Mouse (Mus musculus) lung, postnatal 0 days (tissue): ENCODE results near the gene Gsg1. TPM values are rescaled to one million over a fixed set of nuclear protein-coding genes. Genes with fewer than 3 reads are reported as not detected.

Experiments used
- ATAC-seq: fragments of 200-750 bp; cut with Nextera tagmentation; 2 replicates; pipeline ENCODE4 v1.8.0; 2017; ENCODE audit warnings: moderate library complexity
- DNase-seq: peaks from one replicate; pipeline ENCODE4 v3.0.0-alpha.2; 2016; ENCODE audit warnings: low spot score
- H3K27ac ChIP-seq: fragments of 300-500 bp; sonication (generic); 2 replicates; pipeline ENCODE4 v1.5.1; 2014; ENCODE audit warnings: antibody characterized with exemption, mild to moderate bottlenecking, low read length, mixed read lengths
- H3K27me3 ChIP-seq: fragments of 300-500 bp; sonication (generic); replicated peaks from 2 replicates; pipeline ENCODE4 v1.6.1; 2014; ENCODE audit warnings: low read length, mixed read lengths; ENCODE audit not compliant: insufficient read depth
- H3K36me3 ChIP-seq: fragments of 300-500 bp; sonication (generic); 2 replicates; pipeline ENCODE4 v1.6.1; 2014; ENCODE audit warnings: low read length, mixed read lengths; ENCODE audit not compliant: insufficient read depth
- H3K4me1 ChIP-seq: fragments of 300-500 bp; sonication (generic); 2 replicates; pipeline ENCODE4 v1.6.1; 2014; ENCODE audit warnings: antibody characterized with exemption, low read depth, low read length, mixed read lengths; ENCODE audit not compliant: insufficient read depth
- H3K4me2 ChIP-seq: fragments of 300-500 bp; sonication (generic); replicated peaks from 2 replicates; pipeline ENCODE4 v1.6.1; 2014; ENCODE audit warnings: low read depth, mild to moderate bottlenecking, low read length, moderate library complexity, mixed read lengths
- H3K4me3 ChIP-seq: fragments of 300-500 bp; sonication (generic); 2 replicates; pipeline ENCODE4 v1.5.1; 2014; ENCODE audit warnings: low read depth, low read length
- H3K9ac ChIP-seq: fragments of 300-500 bp; sonication (generic); replicated peaks from 2 replicates; pipeline ENCODE4 v1.6.1; 2014; ENCODE audit warnings: low read depth, mild to moderate bottlenecking
- H3K9me3 ChIP-seq: fragments of 300-500 bp; sonication (generic); 2 replicates; pipeline ENCODE4 v1.6.1; 2016; ENCODE audit warnings: low read length, mixed read lengths
- CTCF ChIP-seq: IDR thresholded peaks from 2 replicates; pipeline ENCODE4 v1.5.1; 2016; ENCODE audit warnings: antibody characterized with exemption, mild to moderate bottlenecking
- EP300 ChIP-seq: IDR thresholded peaks from 2 replicates; pipeline ENCODE4 v1.6.1; 2016; ENCODE audit warnings: antibody characterized with exemption, mild to moderate bottlenecking, control low read depth
- WGBS: fragments of 180-500 bp; shearing (Covaris S2); extraction: QIAGEN DNeasy Blood & Tissue Kit; methylation state at CpG from one replicate; pipeline ENCODE4 v1.1.7; 2014; 5-methylcytosine and 5-hydroxymethylcytosine counted together
- polyA plus RNA-seq: library from polyadenylated mRNA; unstranded; fragments of >200 nt; fragmentation: Nextera tagmentation; extraction: Ambion mirVana; gene quantifications from 2 replicates; pipeline ENCODE4 v1.2.1, GENCODE M21; 2015

Gsg1 gene
- polyA plus RNA-seq, 1 experiment from 2014 or later: 5.5 TPM

DNA sequence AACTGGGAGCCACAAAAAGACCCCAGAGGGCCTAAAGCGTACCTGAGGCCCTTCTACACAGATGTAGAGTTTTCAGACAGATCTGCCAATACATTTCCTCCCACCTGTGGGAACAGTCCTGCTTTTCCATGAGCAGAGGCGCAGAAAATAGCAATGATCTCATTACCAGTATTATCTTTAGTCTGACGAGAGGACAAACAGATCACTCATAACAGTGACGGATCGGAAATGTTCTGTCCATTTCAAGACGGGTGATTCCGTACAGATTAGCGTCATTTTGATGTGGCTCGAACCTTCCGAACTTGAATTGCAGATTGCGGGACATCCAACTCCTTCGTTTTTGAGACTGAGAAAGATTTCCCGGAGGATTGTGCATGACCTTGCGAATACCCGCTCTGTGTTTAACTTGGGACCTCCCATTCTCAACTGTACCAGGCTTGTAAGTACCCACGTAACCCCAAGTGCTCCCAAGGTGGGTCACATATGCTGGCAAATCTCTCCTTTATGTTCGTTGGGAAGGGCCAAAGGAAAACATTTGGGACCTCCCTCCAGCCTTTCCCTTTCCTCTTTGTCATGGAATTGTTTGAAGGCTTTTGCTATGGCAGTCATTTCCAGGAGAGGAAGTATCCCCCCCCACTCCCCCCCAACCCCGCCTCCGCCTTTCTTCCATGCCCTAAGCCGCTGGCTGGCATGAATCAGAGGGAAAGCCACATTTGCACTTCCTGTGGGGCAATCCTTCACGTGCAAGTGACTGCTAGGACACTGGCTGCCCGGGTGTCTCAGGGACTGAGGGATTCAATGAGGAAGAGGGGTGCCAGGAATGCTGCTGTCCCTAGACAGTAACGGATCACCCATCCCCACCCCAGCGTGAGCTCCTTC, 2.1 kb downstream of the Gsg1 start:
- Histone ChIP-seq H3K36me3 (no peaks in the 10 kb centered on the region), H3K9ac (peak overlapping the region; percentile 16; the same call in 1 of the 2 replicates), H3K27ac (peak overlapping the region; percentile 91), H3K9me3 (no peaks in the 10 kb centered on the region), H3K27me3 (no peaks in the 10 kb centered on the region), H3K4me1 (peaks cover 19% of the 10 kb centered on the region), H3K4me2 (peak overlapping the region; percentile 25), H3K4me3 (no peak overlapping the region)
- no peak for TF ChIP-seq CTCF
- peak; percentile 95 for TF ChIP-seq EP300
- peak; percentile 88 for DNase-seq
- peak; percentile 79 for ATAC-seq
- 34% methylated on average over 24 of the region's 24 CpGs for WGBS

DNA sequence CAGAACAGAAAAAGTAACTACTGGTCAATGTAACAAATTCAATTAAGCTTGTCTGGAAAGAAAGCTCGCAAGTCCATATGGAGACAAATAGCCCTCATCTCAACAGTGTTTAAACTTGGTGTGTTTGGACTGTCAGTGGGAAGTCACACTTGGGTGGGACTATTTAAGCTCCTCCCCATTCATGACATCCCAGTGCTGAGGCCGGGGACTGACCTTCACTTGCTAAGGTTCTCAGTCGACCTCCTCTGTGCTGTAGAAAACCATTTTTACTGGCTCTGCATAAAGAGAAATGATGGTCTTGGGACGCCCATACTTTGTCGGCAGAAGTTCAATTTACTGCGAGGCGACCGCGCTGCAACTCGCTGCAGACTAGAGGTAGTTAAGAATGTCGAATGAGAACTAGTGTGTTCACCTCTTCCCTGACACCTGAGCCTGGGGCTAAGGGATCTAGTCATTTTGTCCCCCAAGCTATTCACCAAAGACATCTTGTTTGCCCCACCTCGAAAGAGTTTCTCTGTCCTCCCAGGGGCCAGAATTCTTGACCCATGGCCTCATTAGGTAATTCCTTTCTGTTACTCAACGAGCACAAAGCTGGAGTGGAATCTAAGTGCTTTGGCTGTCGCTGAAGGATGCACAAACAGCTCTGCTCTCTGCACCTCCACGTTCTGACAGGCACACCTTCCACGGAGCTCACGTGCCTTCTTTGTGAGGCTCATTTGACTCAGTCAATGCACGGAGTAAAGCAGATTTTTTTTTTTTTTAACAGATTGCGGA, 3.0 kb downstream of the Gsg1 start:
- H3K36me3 ChIP-seq: no peaks in the 10 kb centered on the region
- H3K4me3 ChIP-seq: no peak overlapping the region
- ATAC-seq (peak; percentile 20), DNase-seq (peak; percentile 90)
- H3K4me2 ChIP-seq: peak overlapping the region; percentile 14; the same call in 1 of the 2 replicates
- no peaks in the 10 kb centered on the region for H3K9me3 ChIP-seq
- TF ChIP-seq CTCF (no peak), EP300 (peak; percentile 61; the same call in 1 of the 2 replicates)
- peaks cover 19% of the 10 kb centered on the region for H3K4me1 ChIP-seq
- H3K27me3 ChIP-seq: no peaks in the 10 kb centered on the region
- H3K9ac ChIP-seq: no peak overlapping the region
- H3K27ac ChIP-seq: peak overlapping the region; percentile 91
- 43% methylated on average over 19 of the region's 19 CpGs for WGBS

DNA sequence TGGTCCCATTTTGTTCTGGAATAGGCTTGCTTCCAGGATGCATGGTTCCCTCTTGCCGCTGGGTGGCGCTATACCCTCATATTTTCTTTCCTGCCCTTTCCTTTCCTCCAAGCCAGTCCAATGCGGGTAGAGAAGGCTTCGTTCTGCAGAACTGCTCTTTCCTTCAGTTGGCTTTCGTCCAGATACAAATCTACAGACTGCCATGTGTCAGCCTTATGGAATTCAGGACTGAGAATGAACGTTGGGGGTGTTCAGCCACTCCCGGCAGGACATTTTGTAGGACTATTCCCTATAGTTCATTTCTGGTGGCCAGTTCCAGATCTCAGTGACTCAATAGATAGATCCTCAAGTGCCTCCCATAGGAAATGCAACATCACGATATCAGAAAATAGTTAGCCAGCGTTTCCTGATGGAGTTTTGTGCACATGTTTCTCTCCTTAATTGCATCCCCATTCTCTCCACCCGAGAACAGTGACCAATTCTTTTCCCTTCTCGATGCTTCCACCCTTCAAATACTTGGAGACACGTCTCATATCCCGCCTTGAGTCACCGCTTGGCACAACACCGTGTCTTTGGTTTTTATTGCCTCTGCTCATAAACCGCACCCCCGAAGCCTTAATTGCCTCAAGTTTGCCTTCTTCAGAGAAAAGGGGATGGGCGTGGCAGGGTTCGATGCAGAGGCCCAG, 4.2 kb downstream of the Gsg1 start:
- Histone ChIP-seq H3K9me3 (no peaks in the 10 kb centered on the region), H3K9ac (no peak overlapping the region), H3K27ac (peak overlapping the region; percentile 91), H3K36me3 (no peaks in the 10 kb centered on the region), H3K4me2 (peak overlapping the region; percentile 38), H3K4me1 (peaks cover 19% of the 10 kb centered on the region), H3K4me3 (no peak overlapping the region), H3K27me3 (no peaks in the 10 kb centered on the region)
- DNase-seq (peak; percentile 98), ATAC-seq (peak; percentile 67)
- peak; percentile 82 for TF ChIP-seq EP300
- peak; percentile 95 for TF ChIP-seq CTCF
- WGBS: 10% methylated on average over 19 of the region's 19 CpGs

DNA sequence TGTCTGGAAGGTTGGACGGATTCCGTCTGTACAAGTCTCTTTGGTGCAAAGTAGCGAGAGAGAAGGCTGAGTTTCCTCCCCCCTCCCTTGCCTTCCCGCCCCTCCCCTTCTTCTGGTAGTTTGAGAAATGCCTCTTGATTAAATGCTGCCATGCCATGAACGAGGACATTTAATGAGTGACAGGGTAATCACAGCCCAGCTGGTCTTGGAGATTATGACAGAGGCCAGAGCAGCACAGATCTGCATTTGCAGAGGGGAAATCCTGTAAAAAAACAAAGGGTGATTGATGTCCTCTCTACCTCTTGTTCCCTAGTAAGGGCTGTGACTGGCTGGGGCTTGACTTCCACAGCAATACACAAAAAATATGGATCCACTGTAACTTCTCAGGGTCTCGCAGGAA, 6.3 kb downstream of the Gsg1 start:
- TF ChIP-seq CTCF (no peak), EP300 (peak; percentile 83)
- peak; percentile 64 for DNase-seq
- no peaks in the 10 kb centered on the region for H3K9me3 ChIP-seq
- H3K27ac ChIP-seq: no peak overlapping the region
- 54% methylated on average over 6 of the region's 6 CpGs for WGBS
- no peaks in the 10 kb centered on the region for H3K27me3 ChIP-seq
- peak; percentile 4; the same call in 1 of the 2 replicates for ATAC-seq
- H3K36me3 ChIP-seq: no peaks in the 10 kb centered on the region
- peaks cover 19% of the 10 kb centered on the region for H3K4me1 ChIP-seq
- H3K4me2 ChIP-seq: no peak overlapping the region
- no peak overlapping the region for H3K9ac ChIP-seq
- H3K4me3 ChIP-seq: no peak overlapping the region

DNA sequence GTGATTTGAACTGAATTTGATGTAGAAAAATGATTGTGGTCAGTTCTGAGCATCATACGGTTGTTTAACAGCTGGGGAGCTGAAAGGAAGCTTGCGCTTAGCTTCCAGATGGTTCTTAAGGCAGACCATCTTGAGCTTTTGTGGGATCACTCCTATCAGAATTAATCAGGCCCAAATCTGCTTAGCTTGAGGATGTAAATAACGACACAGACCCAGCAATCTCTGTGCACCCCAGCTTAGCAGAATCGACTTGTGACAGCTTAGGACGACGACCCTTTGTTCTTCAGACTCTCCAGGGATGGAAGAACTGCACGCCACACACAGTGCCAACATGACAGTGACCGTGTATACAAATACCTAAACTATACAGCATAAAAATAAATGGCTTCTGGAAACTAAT, 8.6 kb downstream of the Gsg1 start:
- Histone ChIP-seq H3K9ac (no peak overlapping the region), H3K4me1 (no peaks in the 10 kb centered on the region; the same call in 1 of the 2 replicates), H3K27me3 (no peaks in the 10 kb centered on the region), H3K27ac (no peak overlapping the region), H3K9me3 (no peaks in the 10 kb centered on the region), H3K36me3 (no peaks in the 10 kb centered on the region), H3K4me3 (no peak overlapping the region), H3K4me2 (no peak overlapping the region)
- TF ChIP-seq EP300 (no peak), CTCF (no peak)
- ATAC-seq (no peak), DNase-seq (no peak)
- WGBS: 69% methylated on average over 8 of the region's 8 CpGs

DNA sequence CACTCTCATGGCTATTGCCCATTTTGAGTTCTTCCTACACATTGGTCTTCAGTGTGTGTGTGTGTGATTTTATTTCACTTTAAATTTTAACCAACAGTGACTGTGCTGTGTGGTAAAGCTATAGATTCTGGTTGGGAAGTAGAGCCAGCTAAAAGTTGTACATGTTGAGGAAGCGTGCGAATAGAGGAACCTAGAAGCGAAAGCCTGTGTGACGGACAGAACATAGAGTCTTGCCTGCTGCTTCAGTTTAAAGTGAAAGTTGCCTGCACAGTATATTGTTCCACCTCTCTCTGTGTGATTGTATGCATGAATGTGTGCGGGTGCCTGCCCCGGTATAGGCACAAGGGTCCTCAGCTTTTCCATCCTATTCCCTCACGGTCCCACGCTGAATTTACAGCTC, 13.8 kb downstream of the Gsg1 start:
- Histone ChIP-seq H3K4me3 (no peak overlapping the region), H3K36me3 (no peaks in the 10 kb centered on the region), H3K4me1 (no peaks in the 10 kb centered on the region; the same call in 1 of the 2 replicates), H3K9me3 (no peaks in the 10 kb centered on the region), H3K9ac (no peak overlapping the region), H3K27ac (no peak overlapping the region), H3K4me2 (no peak overlapping the region), H3K27me3 (no peaks in the 10 kb centered on the region)
- DNase-seq: no peak
- no peak for ATAC-seq
- TF ChIP-seq EP300 (no peak), CTCF (no peak)
- WGBS: 86% methylated on average over 8 of the region's 8 CpGs
